Mouse (Mus musculus) CH12.LX (cell line): ENCODE data around the gene Maoa. TPM values are rescaled to one million over a fixed set of nuclear protein-coding genes. Genes with fewer than 3 reads are reported as not detected.

Source experiments
- DNase-seq: peaks from one replicate; pipeline ENCODE4 v3.0.0-alpha.2; 2013; ENCODE audit errors: extremely low read depth
- H3K27ac ChIP-seq: 2 replicates; pipeline ENCODE4 v1.5.1; 2012; ENCODE audit warnings: low read depth, mild to moderate bottlenecking, control low read depth, moderate library complexity; ENCODE audit not compliant: insufficient read depth
- H3K27me3 ChIP-seq: replicated peaks from 2 replicates; pipeline ENCODE3; 2012; ENCODE audit warnings: inconsistent platforms
- H3K36me3 ChIP-seq, 2 experiments: replicated peaks in 1 of 2; 2 replicates each; pipeline versions ENCODE3 to v1.6.1; 2012; ENCODE audit warnings: inconsistent platforms in 1 of 2, low read length in 1 of 2, mild to moderate bottlenecking in 1 of 2, mixed read lengths in 1 of 2, moderate library complexity in 1 of 2; ENCODE audit not compliant: control insufficient read depth in 1 of 2, insufficient read depth in 1 of 2
- H3K4me1 ChIP-seq, 2 experiments: 2 replicates each; pipeline ENCODE4 v1.6.1; 2012; ENCODE audit warnings: inconsistent platforms in 1 of 2, moderate library complexity in 1 of 2; ENCODE audit not compliant: insufficient read depth in 2 of 2, control insufficient read depth in 1 of 2
- H3K4me2 ChIP-seq: 2 replicates; pipeline ENCODE4 v1.6.1; 2012; ENCODE audit warnings: low read depth, mild to moderate bottlenecking, control low read depth; ENCODE audit not compliant: poor library complexity, insufficient read depth, severe bottlenecking
- H3K4me3 ChIP-seq, 3 experiments: fragments of 150-350 bp in 1 of 3; sonication (generic) in 1 of 3; replicated peaks in 1 of 3; 2 replicates each; pipeline versions ENCODE3 to v1.5.1; 2011 to 2012; ENCODE audit warnings: low read depth in 2 of 3, low read length in 2 of 3, mild to moderate bottlenecking in 2 of 3, moderate library complexity in 2 of 3, control low read depth in 1 of 3, improper control_type of control experiment in 1 of 3, inconsistent platforms in 1 of 3, mixed read lengths in 1 of 3; ENCODE audit not compliant: poor library complexity in 1 of 3
- H3K79me2 ChIP-seq: replicated peaks from 2 replicates; pipeline ENCODE4 v1.6.1; 2012; ENCODE audit warnings: mild to moderate bottlenecking, moderate library complexity; ENCODE audit not compliant: control insufficient read depth, poor library complexity, insufficient read depth, severe bottlenecking; ENCODE audit errors: extremely low read depth
- H3K9ac ChIP-seq: 2 replicates; pipeline ENCODE4 v1.6.1; 2012; ENCODE audit warnings: low read depth, mild to moderate bottlenecking, control low read depth, moderate library complexity; ENCODE audit not compliant: insufficient read depth
- H3K9me3 ChIP-seq: replicated peaks from 2 replicates; pipeline ENCODE3; 2012; ENCODE audit warnings: low read length, inconsistent platforms, mixed read lengths
- BHLHE40 ChIP-seq: IDR thresholded peaks from 2 replicates; pipeline ENCODE4 v1.6.1; 2011; ENCODE audit warnings: mild to moderate bottlenecking, low read depth, low read length, improper control_type of control experiment
- CTCF ChIP-seq, 2 experiments: IDR thresholded peaks in 1 of 2; conservative IDR thresholded peaks in 1 of 2; 2 replicates each; pipeline ENCODE4 v1.5.1; 2011 to 2012; ENCODE audit warnings: low read depth in 2 of 2, low read length in 2 of 2, improper control_type of control experiment in 1 of 2, inconsistent platforms in 1 of 2, mild to moderate bottlenecking in 1 of 2, moderate library complexity in 1 of 2
- E2F4 ChIP-seq: IDR thresholded peaks from 2 replicates; pipeline ENCODE4 v1.6.1; 2011; ENCODE audit warnings: low read depth, low read length, improper control_type of control experiment; ENCODE audit not compliant: insufficient replicate concordance
- EP300 ChIP-seq: IDR thresholded peaks from 2 replicates; pipeline ENCODE4 v1.6.1; 2011; ENCODE audit warnings: low read length, improper control_type of control experiment
- ETS1 ChIP-seq: conservative IDR thresholded peaks from 2 replicates; pipeline ENCODE4 v1.6.1; 2012; ENCODE audit warnings: low read depth, mild to moderate bottlenecking, inconsistent platforms, low read length, improper control_type of control experiment, moderate library complexity
- GABPA ChIP-seq: IDR thresholded peaks from 2 replicates; pipeline ENCODE4 v1.6.1; 2012; ENCODE audit warnings: low read depth, low read length, improper control_type of control experiment, inconsistent platforms; ENCODE audit not compliant: insufficient replicate concordance
- IRF4 ChIP-seq: IDR thresholded peaks from 2 replicates; pipeline ENCODE4 v1.6.1; 2014; ENCODE audit warnings: low read depth, mild to moderate bottlenecking, inconsistent platforms, low read length, improper control_type of control experiment
- MAFK ChIP-seq: IDR thresholded peaks from 2 replicates; pipeline ENCODE4 v1.6.1; 2011; ENCODE audit warnings: low read length, improper control_type of control experiment; ENCODE audit not compliant: insufficient replicate concordance
- MAZ ChIP-seq: IDR thresholded peaks from 2 replicates; pipeline ENCODE4 v1.6.1; 2012; ENCODE audit warnings: low read depth, mild to moderate bottlenecking, inconsistent platforms, low read length, improper control_type of control experiment, moderate library complexity
- NELFE ChIP-seq: IDR thresholded peaks from 2 replicates; pipeline ENCODE4 v1.6.1; 2011; ENCODE audit warnings: low read depth, low read length, improper control_type of control experiment
- NRF1 ChIP-seq: IDR thresholded peaks from 2 replicates; pipeline ENCODE4 v1.6.1; 2014; ENCODE audit warnings: low read depth, mild to moderate bottlenecking, inconsistent platforms, low read length, improper control_type of control experiment, moderate library complexity
- PAX5 ChIP-seq: IDR thresholded peaks from 2 replicates; pipeline ENCODE4 v1.6.1; 2012; ENCODE audit warnings: low read length, inconsistent platforms, mixed read lengths
- POLR2A ChIP-seq: IDR thresholded peaks from 2 replicates; pipeline ENCODE4 v1.6.1; 2011; ENCODE audit warnings: low read depth, mild to moderate bottlenecking, improper control_type of control experiment, low read length
- RAD21 ChIP-seq: IDR thresholded peaks from 2 replicates; pipeline ENCODE4 v1.6.1; 2011; ENCODE audit warnings: low read depth, mild to moderate bottlenecking, low read length, improper control_type of control experiment, moderate library complexity
- RCOR1 ChIP-seq: conservative IDR thresholded peaks from 2 replicates; pipeline ENCODE4 v1.6.1; 2012; ENCODE audit warnings: low read depth, mild to moderate bottlenecking, inconsistent platforms, low read length, improper control_type of control experiment
- SIN3A ChIP-seq: IDR thresholded peaks from 2 replicates; pipeline ENCODE4 v1.6.1; 2012; ENCODE audit warnings: low read length, improper control_type of control experiment, inconsistent platforms
- TCF12 ChIP-seq: IDR thresholded peaks from 2 replicates; pipeline ENCODE4 v1.6.1; 2014; ENCODE audit warnings: low read depth, mild to moderate bottlenecking, inconsistent platforms, low read length, improper control_type of control experiment
- ZMIZ1 ChIP-seq: IDR thresholded peaks from 2 replicates; pipeline ENCODE4 v1.6.1; 2012; ENCODE audit warnings: low read depth, mild to moderate bottlenecking, inconsistent platforms, low read length, improper control_type of control experiment
- dilution Hi-C: fragments of 300-500 bp; cut with MboI; formaldehyde crosslinking; loops from 2 replicates; pipeline ENCODE4 v1.14.3; 2020; ENCODE audit warnings: low sequenced_read_pairs; ENCODE audit not compliant: extremely low pct_unique_long_range_greater_than_20kb, extremely low pct_ligation_motif_present
- in situ Hi-C: fragments of 300-500 bp; cut with MboI; formaldehyde crosslinking; loops from 3 replicates; pipeline ENCODE4 v1.14.3; 2019; ENCODE audit warnings: low sequenced_read_pairs, low pct_ligation_motif_present, low pct_unique_long_range_greater_than_20kb, mixed read lengths
- polyA plus RNA-seq: library from polyadenylated mRNA; unstranded; fragments of >175 nt; gene quantifications from 2 replicates; pipeline ENCODE4 v1.2.1, GENCODE M21; 2012; ENCODE audit warnings: low read depth; ENCODE audit not compliant: insufficient read length
- total RNA-seq, 2 experiments: library from RNA; depleted of rRNA; stranded (reverse); fragments of 300-350 nt in 1 of 2; fragments of >200 nt in 1 of 2; gene quantifications; 2 replicates each; pipeline ENCODE4 v1.2.3; 2012 to 2014

Maoa gene
- total and polyA plus RNA-seq, 3 experiments: not detected

- Histone ChIP-seq H3K4me3 (no peak overlapping the region), H3K4me1 (no peaks in the 10 kb centered on the region), H3K9ac (no peak overlapping the region), H3K9me3 (no peaks in the 10 kb centered on the region), H3K36me3 (no peaks in the 10 kb centered on the region), H3K4me2 (no peak overlapping the region), H3K27ac (no peak overlapping the region), H3K27me3 (no peaks in the 10 kb centered on the region), H3K79me2 (no peaks in the 10 kb centered on the region)
- in situ Hi-C loops (no loop called here), dilution Hi-C loops (no loop called here)
- TF ChIP-seq NRF1: no peak
- no peak for TF ChIP-seq MAFK
- no peak for DNase-seq
Measured at GRCm38 (mm10) chrX:16656511-16656910, 37.0 kb downstream of the Maoa start.

GRCm38 (mm10) chrX:16706094-16706493 lies 86.6 kb downstream of the Maoa start:
- no peak for TF ChIP-seq MAFK
- no peak for TF ChIP-seq PAX5
- no peak for TF ChIP-seq SIN3A
- no peak for TF ChIP-seq BHLHE40
- no peak for TF ChIP-seq TCF12
- no peak for TF ChIP-seq EP300
- TF ChIP-seq RAD21: no peak
- TF ChIP-seq MAZ: no peak
- TF ChIP-seq E2F4: no peak
- no peak for TF ChIP-seq NELFE
- no peak for TF ChIP-seq IRF4
- TF ChIP-seq POLR2A: no peak
- TF ChIP-seq GABPA: no peak
- TF ChIP-seq ETS1: no peak
- TF ChIP-seq CTCF (conservative IDR thresholded peaks at IDR 0.05 in 1 of 2, IDR thresholded peaks at IDR 0.05 in 1 of 2; ENCODE audit: low read depth in 2 of 2, low read length in 2 of 2): no peak
- TF ChIP-seq RCOR1: no peak
- TF ChIP-seq ZMIZ1: no peak
- TF ChIP-seq, all 38 proteins: peak for 0
- no peak overlapping the region for H3K27ac ChIP-seq
- no peak overlapping the region for H3K4me3 ChIP-seq
- H3K9ac ChIP-seq: no peak overlapping the region
- H3K4me2 ChIP-seq: no peak overlapping the region
- dilution Hi-C loops: no loop called here
- no peaks in the 10 kb centered on the region for H3K36me3 ChIP-seq
- in situ Hi-C loops: no loop called here
- H3K9me3 ChIP-seq: no peaks in the 10 kb centered on the region
- H3K27me3 ChIP-seq: no peaks in the 10 kb centered on the region
- no peaks in the 10 kb centered on the region for H3K4me1 ChIP-seq
- DNase-seq: no peak
- H3K79me2 ChIP-seq: no peaks in the 10 kb centered on the region
